Mouse (Mus musculus): ENCODE measurements at regions not wholly inside any gene's neighbourhood (a gene's known extent, or its start where the extent isn't known, plus 50 kb on each side); places are given as distances from the start of the nearest gene placed in this dataset.

GRCm38 (mm10) chr12:110221184-110221583, 57.7 kb upstream of the Dio3 start:
- no peak for DNase-seq (ENCODE audit: low spot score)

- DNase-seq (ENCODE audit: low spot score): no peak
These were observed 57.2 kb upstream of the Dio3 start for GRCm38 (mm10) chr12:110221679-110222078.

- no peak for DNase-seq (ENCODE audit: low spot score)
These were observed 54.6 kb upstream of the Dio3 start for GRCm38 (mm10) chr12:110224250-110224649.

- DNase-seq (ENCODE audit: low spot score): no peak
These were observed 50.9 kb upstream of the Dio3 start for GRCm38 (mm10) chr12:110228011-110228411.
